Mouse (Mus musculus): Measurements from ENCODE around the gene Fstl1.

- TF ChIP-seq CTCF (IDR thresholded peaks at IDR 0.05; ENCODE audit: low read depth) (no peak), EP300 (IDR thresholded peaks at IDR 0.05; ENCODE audit: low read depth) (no peak)
Observed at GRCm38 (mm10) chr16:37790008-37790780, 13.5 kb downstream of the Fstl1 start.

Data from liver, postnatal 0 days (tissue).